Mouse (Mus musculus) midbrain, postnatal 0 days (tissue): ENCODE measurements around the gene Odf2l. TPM values are rescaled to one million over a fixed set of nuclear protein-coding genes. Genes with fewer than 3 reads are reported as not detected.

Source experiments
- ATAC-seq: fragments of 200-750 bp; cut with Nextera tagmentation; 2 replicates; pipeline ENCODE4 v1.8.0; 2017; ENCODE audit warnings: moderate number of reproducible peaks, mild to moderate bottlenecking, moderate TSS enrichment, moderate library complexity; ENCODE audit not compliant: low FRiP score
- DNase-seq: peaks from one replicate; pipeline ENCODE4 v3.0.0-alpha.2; 2015; ENCODE audit warnings: low spot score
- H3K27ac ChIP-seq: fragments of 300-500 bp; sonication (generic); 2 replicates; pipeline ENCODE4 v1.5.1; 2014; ENCODE audit warnings: low read depth, mild to moderate bottlenecking, low read length, mixed read lengths
- H3K27me3 ChIP-seq: fragments of 300-500 bp; sonication (generic); 2 replicates; pipeline ENCODE4 v1.6.1; 2014; ENCODE audit warnings: low read length, control low read depth, mixed read lengths; ENCODE audit not compliant: insufficient read depth
- H3K36me3 ChIP-seq: fragments of 300-500 bp; sonication (generic); 2 replicates; pipeline ENCODE4 v1.6.1; 2014; ENCODE audit warnings: low read length, control low read depth, mixed read lengths; ENCODE audit not compliant: insufficient read depth
- H3K4me1 ChIP-seq: fragments of 300-500 bp; sonication (generic); 2 replicates; pipeline ENCODE4 v1.6.1; 2014; ENCODE audit warnings: mild to moderate bottlenecking, control low read depth, antibody characterized with exemption, low read length, mixed read lengths; ENCODE audit not compliant: insufficient read depth
- H3K4me2 ChIP-seq: fragments of 300-500 bp; sonication (generic); 2 replicates; pipeline ENCODE4 v1.6.1; 2014; ENCODE audit warnings: low read depth, mild to moderate bottlenecking, low read length, mixed read lengths; ENCODE audit not compliant: poor library complexity, severe bottlenecking
- H3K4me3 ChIP-seq: fragments of 300-500 bp; sonication (generic); 2 replicates; pipeline ENCODE4 v1.5.1; 2014; ENCODE audit warnings: low read depth, mild to moderate bottlenecking, low read length, moderate library complexity
- H3K9ac ChIP-seq: fragments of 300-500 bp; sonication (generic); replicated peaks from 2 replicates; pipeline ENCODE4 v1.6.1; 2014; ENCODE audit warnings: mild to moderate bottlenecking, low read length, moderate library complexity, mixed read lengths; ENCODE audit not compliant: poor library complexity, severe bottlenecking
- H3K9me3 ChIP-seq: fragments of 300-500 bp; sonication (generic); 2 replicates; pipeline ENCODE4 v1.6.1; 2016; ENCODE audit warnings: low read length, control low read depth
- CTCF ChIP-seq: IDR thresholded peaks from 2 replicates; pipeline ENCODE4 v1.5.1; 2016; ENCODE audit warnings: antibody characterized with exemption, mild to moderate bottlenecking
- WGBS: fragments of 180-500 bp; shearing (Covaris S2); extraction: QIAGEN DNeasy Blood & Tissue Kit; methylation state at CpG from one replicate; pipeline ENCODE4 v1.1.7; 2014; 5-methylcytosine and 5-hydroxymethylcytosine counted together
- polyA plus RNA-seq: library from polyadenylated mRNA; unstranded; fragments of >200 nt; fragmentation: Nextera tagmentation; extraction: Ambion mirVana; gene quantifications from 2 replicates; pipeline ENCODE4 v1.2.1, GENCODE M21; 2015
- total RNA-seq: library from RNA; depleted of rRNA; stranded (reverse); fragments of >200 nt; gene quantifications from 2 replicates; pipeline ENCODE4 v1.2.3, GENCODE M21; 2014

The Odf2l gene
- total and polyA plus RNA-seq, 2 experiments from 2014 or later, result 9.4 to 10.6 TPM

DNA sequence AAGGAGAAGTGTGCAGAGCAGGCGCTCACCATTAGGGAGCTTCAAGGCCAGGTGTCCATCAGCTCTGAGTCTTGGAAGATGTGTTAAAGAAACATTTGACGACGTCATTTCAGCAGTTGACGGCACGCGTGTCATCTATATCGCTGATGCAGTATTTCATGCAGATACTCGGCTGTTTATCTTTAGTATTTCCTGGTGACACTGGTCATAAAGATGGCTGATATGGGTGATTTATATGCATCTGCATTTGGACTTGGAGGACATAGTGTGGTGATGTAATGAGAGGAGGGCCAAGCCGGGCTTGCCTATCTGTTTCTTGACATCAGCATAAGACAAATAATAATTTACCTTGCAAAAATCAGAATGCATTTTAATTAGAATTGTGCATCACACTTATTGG lies 28.5 kb downstream of the Odf2l start:
- Histone ChIP-seq H3K27me3 (no peaks in the 10 kb centered on the region), H3K27ac (no peak overlapping the region), H3K9ac (no peak overlapping the region), H3K36me3 (no peaks in the 10 kb centered on the region), H3K9me3 (no peaks in the 10 kb centered on the region), H3K4me2 (no peak overlapping the region), H3K4me3 (no peak overlapping the region), H3K4me1 (no peaks in the 10 kb centered on the region)
- TF ChIP-seq CTCF, result no peak
- ATAC-seq (no peak), DNase-seq (no peak)
- 94% methylated on average over 9 of the region's 9 CpGs for WGBS

DNA sequence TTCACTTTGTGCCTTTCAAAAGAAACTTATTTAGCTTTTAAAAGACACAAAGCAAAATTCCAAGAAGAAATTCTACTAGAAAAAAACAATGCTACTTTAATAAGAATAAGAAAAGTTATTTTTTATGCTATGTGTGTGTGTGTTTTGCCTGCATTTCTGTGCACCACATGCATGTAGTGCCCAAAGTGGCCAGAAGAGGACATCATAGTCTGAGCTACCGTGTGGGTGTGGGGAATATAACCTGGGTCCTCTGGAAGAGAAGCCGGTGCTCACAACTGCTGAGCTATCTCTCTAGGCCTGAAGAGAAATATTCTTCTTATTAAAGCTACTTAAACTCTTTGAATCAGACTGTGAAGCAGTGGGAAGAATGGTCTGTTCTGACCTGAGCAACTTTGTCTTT lies 29.1 kb downstream of the Odf2l start:
- DNase-seq (peak; percentile 31), ATAC-seq (no peak)
- Histone ChIP-seq H3K9ac (no peak overlapping the region), H3K4me3 (no peak overlapping the region), H3K36me3 (no peaks in the 10 kb centered on the region), H3K27ac (no peak overlapping the region), H3K9me3 (no peaks in the 10 kb centered on the region), H3K4me1 (no peaks in the 10 kb centered on the region), H3K27me3 (no peaks in the 10 kb centered on the region), H3K4me2 (no peak overlapping the region)
- WGBS, result 88% methylated on average over 2 of the region's 2 CpGs
- TF ChIP-seq CTCF, result peak; percentile 68

GRCm38 (mm10) chr3:145147952-145148351 lies 29.6 kb downstream of the Odf2l start:
- Histone ChIP-seq H3K4me3 (no peak overlapping the region), H3K4me1 (no peaks in the 10 kb centered on the region), H3K27ac (no peak overlapping the region), H3K9ac (no peak overlapping the region), H3K36me3 (no peaks in the 10 kb centered on the region), H3K9me3 (no peaks in the 10 kb centered on the region), H3K4me2 (no peak overlapping the region), H3K27me3 (no peaks in the 10 kb centered on the region)
- no peak for ATAC-seq
- DNase-seq, result no peak
- no peak for TF ChIP-seq CTCF

DNA sequence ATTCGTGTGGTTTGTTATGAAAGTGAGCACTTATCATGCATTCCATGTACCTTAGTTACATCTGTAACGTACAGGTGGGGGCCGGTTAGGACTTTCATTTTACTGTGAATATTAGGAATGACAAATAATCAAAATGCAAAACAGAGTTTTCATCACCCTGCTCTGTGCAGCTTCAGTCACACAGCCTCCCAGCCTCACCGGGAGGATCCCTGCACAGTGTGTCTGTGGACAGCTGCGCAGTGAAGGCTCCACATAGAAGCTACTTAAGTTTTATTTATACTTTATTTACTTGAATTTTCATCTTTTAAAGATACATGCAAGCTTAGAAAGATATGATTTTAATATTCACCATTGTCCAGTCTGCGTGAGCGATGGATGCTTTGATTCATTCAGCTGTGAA lies 32.7 kb downstream of the Odf2l start:
- ATAC-seq, result no peak
- WGBS, result 92% methylated on average over 7 of the region's 7 CpGs
- Histone ChIP-seq H3K36me3 (no peaks in the 10 kb centered on the region), H3K27me3 (no peaks in the 10 kb centered on the region), H3K4me3 (no peak overlapping the region), H3K9ac (no peak overlapping the region), H3K4me1 (no peaks in the 10 kb centered on the region), H3K4me2 (no peak overlapping the region), H3K27ac (no peak overlapping the region), H3K9me3 (no peaks in the 10 kb centered on the region)
- DNase-seq, result no peak
- TF ChIP-seq CTCF, result no peak

- Histone ChIP-seq H3K27me3 (no peaks in the 10 kb centered on the region), H3K36me3 (no peaks in the 10 kb centered on the region), H3K9ac (no peak overlapping the region), H3K27ac (no peak overlapping the region), H3K9me3 (no peaks in the 10 kb centered on the region), H3K4me3 (no peak overlapping the region), H3K4me1 (no peaks in the 10 kb centered on the region), H3K4me2 (no peak overlapping the region)
- no peak for TF ChIP-seq CTCF
- DNase-seq, result no peak
- 86% methylated on average over 7 of the region's 7 CpGs for WGBS
- ATAC-seq, result no peak
These were observed 33.5 kb downstream of the Odf2l start for GRCm38 (mm10) chr3:145151933-145152332.

- no peak for TF ChIP-seq CTCF
- Histone ChIP-seq H3K4me1 (no peaks in the 10 kb centered on the region), H3K9me3 (no peaks in the 10 kb centered on the region), H3K4me2 (no peak overlapping the region), H3K4me3 (no peak overlapping the region), H3K36me3 (no peaks in the 10 kb centered on the region), H3K9ac (no peak overlapping the region), H3K27me3 (no peaks in the 10 kb centered on the region), H3K27ac (no peak overlapping the region)
- no peak for DNase-seq
- no peak for ATAC-seq
- 93% methylated on average over 6 of the region's 6 CpGs for WGBS
These were observed 38.5 kb downstream of the Odf2l start for GRCm38 (mm10) chr3:145156883-145157282.
